Mouse (Mus musculus) kidney, adult 2 months (tissue): Measurements from ENCODE around the gene Pcdh8.

Source experiments
- CTCF ChIP-seq: fragments of 200-500 bp; conservative IDR thresholded peaks from 2 replicates; pipeline ENCODE4 v1.5.1; 2011; ENCODE audit warnings: low read depth, mild to moderate bottlenecking, control low read depth, low read length, moderate library complexity, mixed read lengths; ENCODE audit not compliant: insufficient read depth, insufficient read length
- POLR2A ChIP-seq: fragments of 200-500 bp; IDR thresholded peaks from one replicate; pipeline ENCODE4 v1.6.1; 2011; ENCODE audit warnings: low read depth, low read length, control low read depth

DNA sequence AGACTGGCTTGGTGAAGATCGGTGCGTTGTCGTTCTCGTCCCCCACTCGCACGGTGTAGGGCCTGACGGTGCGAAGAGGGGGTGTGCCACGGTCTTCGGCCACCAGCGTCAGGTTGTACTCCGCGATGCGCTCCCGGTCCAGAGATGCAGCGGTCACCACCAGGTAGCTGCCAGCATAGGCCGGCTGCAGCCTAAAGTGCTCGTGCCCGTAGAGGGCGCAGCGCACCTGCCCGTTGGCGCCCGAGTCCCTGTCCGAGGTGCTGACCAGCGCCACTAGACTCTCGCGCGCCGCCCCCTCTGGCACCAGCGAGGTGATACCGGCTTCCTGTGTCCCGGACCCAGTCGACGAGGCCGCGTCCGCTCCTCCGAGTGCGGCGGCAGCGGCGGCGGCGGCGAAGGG is 1.5 kb downstream of the Pcdh8 start:
- TF ChIP-seq POLR2A (no peak), CTCF (peak; percentile 73)
